Mouse (Mus musculus) heart, adult 2 months (tissue): ENCODE results near the gene Klc4.

Experiments
- CTCF ChIP-seq: fragments of 200-600 bp; IDR thresholded peaks from 2 replicates; pipeline ENCODE4 v1.8.1; 2022; ENCODE audit warnings: antibody characterized with exemption, mild to moderate bottlenecking, moderate library complexity
- EP300 ChIP-seq: fragments of 200-500 bp; IDR thresholded peaks from 2 replicates; pipeline ENCODE4 v1.6.1; 2011; ENCODE audit warnings: low read depth, low read length, control low read depth; ENCODE audit not compliant: insufficient read depth
- POLR2A ChIP-seq: fragments of 200-500 bp; IDR thresholded peaks from 2 replicates; pipeline ENCODE4 v1.6.1; 2011; ENCODE audit warnings: mild to moderate bottlenecking, low read depth, low read length, control low read depth; ENCODE audit not compliant: insufficient read depth

GRCm38 (mm10) chr17:46611316-46611715 is 34.5 kb downstream of the Klc4 start:
- TF ChIP-seq CTCF (no peak), POLR2A (no peak), EP300 (no peak)
